Mouse (Mus musculus) fat pad, adult 2 months (tissue): ENCODE measurements around the gene Ankrd6.
A peak's percentile ranks its signal among the peaks of the same experiment; 100 is the strongest.

Experiments
- DNase-seq: peaks from one replicate; pipeline ENCODE4 v3.0.0-alpha.2; 2011; ENCODE audit warnings: low read depth, low spot score; ENCODE audit errors: extremely low read depth

Gene Ankrd6

GRCm38 (mm10) chr4:32906627-32907026 lies 44.0 kb downstream of the Ankrd6 start:
- peak; percentile 36 for DNase-seq

GRCm38 (mm10) chr4:32905913-32906312 lies 44.7 kb downstream of the Ankrd6 start:
- no peak for DNase-seq

- DNase-seq, result no peak
Observed at GRCm38 (mm10) chr4:32905381-32905780, 45.3 kb downstream of the Ankrd6 start.

- DNase-seq, result no peak
Observed at GRCm38 (mm10) chr4:32903826-32904225, 46.8 kb downstream of the Ankrd6 start.

- DNase-seq, result peak; percentile 75
Observed at GRCm38 (mm10) chr4:32899051-32899450, 51.6 kb downstream of the Ankrd6 start.

- no peak for DNase-seq
Observed at GRCm38 (mm10) chr4:32891341-32891740, 59.3 kb downstream of the Ankrd6 start.

- DNase-seq, result no peak
Observed at GRCm38 (mm10) chr4:32890735-32891098, 59.9 kb downstream of the Ankrd6 start.

GRCm38 (mm10) chr4:32889996-32890734 lies 60.5 kb downstream of the Ankrd6 start:
- DNase-seq, result no peak

GRCm38 (mm10) chr4:32889246-32889645 lies 61.4 kb downstream of the Ankrd6 start:
- DNase-seq, result no peak

GRCm38 (mm10) chr4:32886479-32886878 lies 64.2 kb downstream of the Ankrd6 start:
- no peak for DNase-seq

- no peak for DNase-seq
Observed at GRCm38 (mm10) chr4:32884599-32884998, 66.0 kb downstream of the Ankrd6 start.

GRCm38 (mm10) chr4:32881001-32881400 lies 69.6 kb downstream of the Ankrd6 start:
- no peak for DNase-seq

- DNase-seq, result no peak
Observed at GRCm38 (mm10) chr4:32874669-32875068, 76.0 kb downstream of the Ankrd6 start.

- no peak for DNase-seq
Observed at GRCm38 (mm10) chr4:32872189-32872749, 78.4 kb downstream of the Ankrd6 start.

- DNase-seq, result no peak
Observed at GRCm38 (mm10) chr4:32869370-32869769, 81.3 kb downstream of the Ankrd6 start.

GRCm38 (mm10) chr4:32868858-32869257 lies 81.8 kb downstream of the Ankrd6 start:
- no peak for DNase-seq

- DNase-seq, result no peak
Observed at GRCm38 (mm10) chr4:32868437-32868836, 82.2 kb downstream of the Ankrd6 start.

- DNase-seq, result no peak
Observed at GRCm38 (mm10) chr4:32867460-32867859, 83.2 kb downstream of the Ankrd6 start.

- DNase-seq, result no peak
Observed at GRCm38 (mm10) chr4:32864867-32865242, 85.8 kb downstream of the Ankrd6 start.

GRCm38 (mm10) chr4:32864131-32864866 lies 86.3 kb downstream of the Ankrd6 start:
- no peak for DNase-seq

- DNase-seq, result no peak
Observed at GRCm38 (mm10) chr4:32863447-32864130, 87.1 kb downstream of the Ankrd6 start.
